Mouse (Mus musculus) Patski (cell line): ENCODE data around the gene Tmem132c. TPM values are rescaled to one million over a fixed set of nuclear protein-coding genes. Genes with fewer than 3 reads are reported as not detected.

ENCODE experiments used
- ATAC-seq: fragments of 100-300 bp; one replicate; pipeline ENCODE4 v1.8.0; 2021
- CTCF ChIA-PET: fragments of 350-600 bp; sonication (Branson Sonifier 250); formaldehyde crosslinking; loops from one replicate; lab custom pipeline; 2022; ENCODE audit warnings: inconsistent platforms; lab: Charles Lee
- POLR2A ChIA-PET: fragments of 350-600 bp; sonication (Branson Sonifier 250); formaldehyde crosslinking; loops from one replicate; lab custom pipeline; 2022; ENCODE audit warnings: antibody characterized with exemption, inconsistent platforms; lab: Charles Lee
- DNase-seq: peaks from one replicate; pipeline ENCODE4 v3.0.0-alpha.2; 2011; ENCODE audit warnings: low read depth, low spot score
- H3K27me3 ChIP-seq: fragments of 371-371 bp; one replicate; pipeline ENCODE4 v1.5.1; 2021
- CTCF ChIP-seq: fragments of 100-300 bp; IDR thresholded peaks from one replicate; pipeline ENCODE4 v1.5.1; 2021
- in situ Hi-C: fragments of 300-500 bp; cut with MboI; formaldehyde crosslinking; loops from 3 replicates; pipeline ENCODE4 v1.11.1; 2018; ENCODE audit warnings: low pct_unique_long_range_greater_than_20kb, mixed read lengths
- polyA plus RNA-seq: library from polyadenylated mRNA; unstranded; gene quantifications from one replicate; pipeline ENCODE4 v1.2.3, GENCODE M21; 2021

The Tmem132c gene
- polyA plus RNA-seq, 1 experiment from 2014 or later, result not detected

DNA sequence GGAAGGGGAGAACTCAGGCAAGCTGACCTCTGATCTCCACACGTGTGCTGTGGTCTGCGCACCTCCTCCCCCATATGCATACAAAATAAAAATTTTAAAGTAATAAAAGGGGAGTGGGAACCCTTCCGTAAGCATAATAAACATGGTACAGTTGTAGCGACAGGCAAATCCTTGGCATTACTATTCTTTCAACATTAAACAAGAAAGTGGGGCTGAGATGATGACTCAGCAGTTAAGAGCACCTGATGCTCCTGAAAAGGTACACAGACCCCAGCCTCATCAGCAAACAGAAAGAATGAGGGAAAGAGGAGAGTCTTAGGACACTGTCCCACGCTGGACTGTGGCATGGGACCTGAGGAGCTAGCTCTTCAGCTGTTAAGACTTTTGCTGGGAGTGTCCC is 361.4 kb downstream of the Tmem132c start:
- CTCF ChIA-PET, result interaction anchor here (1.0 to 2.0 kb wide), 3 partner anchors 9 to 19 kb away, joined by 3 to 5 read pairs (median 4); no protein-coding TSS in a partner anchor
- DNase-seq, result no peak
- no peak for ATAC-seq
- POLR2A ChIA-PET, result no interaction called here
- in situ Hi-C loops, result loop anchor here (25.0 kb wide), 1 partner anchor 1409 kb away; the partner anchor contains the start of genes Ran and Stx2
- no peak for TF ChIP-seq CTCF
- H3K27me3 ChIP-seq, result no peaks in the 10 kb centered on the region

GRCm38 (mm10) chr5:127607507-127607906 is 365.9 kb downstream of the Tmem132c start:
- DNase-seq (no peak), ATAC-seq (no peak)
- no peaks in the 10 kb centered on the region for H3K27me3 ChIP-seq
- no peak for TF ChIP-seq CTCF
- ChIA-PET POLR2A (no interaction called here), CTCF (interaction anchor here (0.7 to 1.0 kb wide), 2 partner anchors 8 to 14 kb away, joined by 3 read pairs; no protein-coding TSS in a partner anchor)
- in situ Hi-C loops, result loop anchor here (25.0 kb wide), 1 partner anchor 1405 kb away; the partner anchor contains the start of genes Ran and Stx2

DNA sequence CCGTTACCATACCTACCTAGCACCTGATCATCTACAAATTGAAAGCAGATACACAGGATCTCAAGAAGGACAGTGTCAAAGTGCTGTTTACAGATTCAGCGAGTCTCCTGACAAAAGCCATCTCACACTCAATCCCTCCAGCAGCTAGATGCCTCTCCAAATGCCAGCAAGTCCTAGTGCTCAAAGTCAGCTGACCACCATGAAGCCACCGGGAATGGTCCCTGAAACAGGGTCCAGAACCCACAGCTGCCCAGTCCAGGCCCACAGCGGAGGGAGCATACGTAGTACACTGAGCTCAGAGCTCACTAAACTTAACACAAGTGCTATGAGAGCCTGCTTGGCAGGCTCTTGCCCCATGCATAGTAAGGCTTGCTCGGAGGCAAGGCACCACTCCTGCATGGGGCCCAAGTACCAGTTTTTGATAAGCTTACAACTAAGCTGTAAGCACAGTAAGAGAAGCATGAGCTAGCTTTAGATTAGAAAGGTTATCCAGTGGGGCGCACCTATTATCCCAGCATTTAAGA is 367.6 kb downstream of the Tmem132c start:
- H3K27me3 ChIP-seq, result no peaks in the 10 kb centered on the region
- CTCF ChIA-PET, result interaction anchor here (0.7 to 1.1 kb wide), 3 partner anchors 9 to 74 kb away, joined by 3 read pairs; no protein-coding TSS in a partner anchor
- no peak for TF ChIP-seq CTCF
- DNase-seq (no peak), ATAC-seq (no peak)
- POLR2A ChIA-PET, result interaction anchor here (0.9 kb wide), 1 partner anchor 10 kb away, joined by 3 read pairs; no protein-coding TSS in a partner anchor
- in situ Hi-C loops, result loop anchor here (25.0 kb wide), 1 partner anchor 1403 kb away; the partner anchor contains the start of genes Ran and Stx2

GRCm38 (mm10) chr5:127610787-127611509 is 369.3 kb downstream of the Tmem132c start:
- ChIA-PET CTCF (interaction anchor here (0.7 to 1.1 kb wide), 3 partner anchors 9 to 11 kb away, joined by 3 to 5 read pairs (median 3); no protein-coding TSS in a partner anchor), POLR2A (no interaction called here)
- in situ Hi-C loops, result loop anchor here (25.0 kb wide), 1 partner anchor 1401 kb away; the partner anchor contains the start of genes Ran and Stx2
- DNase-seq (peak; percentile 67), ATAC-seq (peak; percentile 84)
- H3K27me3 ChIP-seq, result no peaks in the 10 kb centered on the region
- TF ChIP-seq CTCF, result no peak

GRCm38 (mm10) chr5:127611881-127612280 is 370.3 kb downstream of the Tmem132c start:
- TF ChIP-seq CTCF, result no peak
- DNase-seq, result no peak
- in situ Hi-C loops, result loop anchor here (25.0 kb wide), 1 partner anchor 1400 kb away; the partner anchor contains the start of genes Ran and Stx2
- ChIA-PET POLR2A (no interaction called here), CTCF (interaction anchor here (0.7 to 1.1 kb wide), 2 partner anchors 8 to 12 kb away, joined by 3 to 5 read pairs; no protein-coding TSS in a partner anchor)
- no peak for ATAC-seq
- no peaks in the 10 kb centered on the region for H3K27me3 ChIP-seq

GRCm38 (mm10) chr5:127612397-127612796 is 370.8 kb downstream of the Tmem132c start:
- ChIA-PET CTCF (no interaction called here), POLR2A (no interaction called here)
- no peaks in the 10 kb centered on the region for H3K27me3 ChIP-seq
- no peak for TF ChIP-seq CTCF
- ATAC-seq (no peak), DNase-seq (no peak)
- in situ Hi-C loops, result loop anchor here (25.0 kb wide), 1 partner anchor 1400 kb away; the partner anchor contains the start of genes Ran and Stx2
